Mouse (Mus musculus) heart, embryonic 12.5 days (tissue): ENCODE results near the gene Pgk1. TPM values are rescaled to one million over a fixed set of nuclear protein-coding genes. Genes with fewer than 3 reads are reported as not detected.
A peak's percentile ranks its signal among the peaks of the same experiment; 100 is the strongest.

Experiments
- ATAC-seq: fragments of 200-750 bp; cut with Nextera tagmentation; 2 replicates; pipeline ENCODE4 v1.8.0; 2017; ENCODE audit warnings: moderate TSS enrichment, moderate library complexity; ENCODE audit not compliant: insufficient number of reproducible peaks, low FRiP score
- H3K27ac ChIP-seq: fragments of 300-500 bp; sonication (generic); 2 replicates; pipeline ENCODE4 v1.5.1; 2016; ENCODE audit warnings: mild to moderate bottlenecking, moderate library complexity; ENCODE audit not compliant: poor library complexity, severe bottlenecking
- H3K27me3 ChIP-seq: fragments of 300-500 bp; sonication (generic); replicated peaks from 2 replicates; pipeline ENCODE4 v1.6.1; 2016; ENCODE audit warnings: mild to moderate bottlenecking, moderate library complexity
- H3K36me3 ChIP-seq: fragments of 300-500 bp; sonication (generic); 2 replicates; pipeline ENCODE4 v1.6.1; 2016; ENCODE audit warnings: mild to moderate bottlenecking, moderate library complexity
- H3K4me1 ChIP-seq: fragments of 300-500 bp; sonication (generic); replicated peaks from 2 replicates; pipeline ENCODE4 v1.6.1; 2016; ENCODE audit warnings: mild to moderate bottlenecking
- H3K4me2 ChIP-seq: fragments of 300-500 bp; sonication (generic); 2 replicates; pipeline ENCODE4 v1.6.1; 2016; ENCODE audit warnings: mild to moderate bottlenecking, moderate library complexity
- H3K4me3 ChIP-seq: fragments of 300-500 bp; sonication (generic); 2 replicates; pipeline ENCODE4 v1.5.1; 2016; ENCODE audit warnings: mild to moderate bottlenecking
- H3K9ac ChIP-seq: fragments of 300-500 bp; sonication (generic); 2 replicates; pipeline ENCODE4 v1.6.1; 2016; ENCODE audit warnings: mild to moderate bottlenecking, moderate library complexity
- H3K9me3 ChIP-seq: fragments of 300-500 bp; sonication (generic); replicated peaks from 2 replicates; pipeline ENCODE4 v1.6.1; 2016; ENCODE audit warnings: mild to moderate bottlenecking, moderate library complexity
- WGBS: fragments of 180-500 bp; shearing (Covaris S2); methylation state at CpG from one replicate; pipeline ENCODE4 v1.1.7; 2016; 5-methylcytosine and 5-hydroxymethylcytosine counted together
- polyA plus RNA-seq: library from polyadenylated mRNA; unstranded; fragments of >200 nt; fragmentation: Nextera tagmentation; extraction: Ambion mirVana; gene quantifications from 2 replicates; pipeline ENCODE4 v1.2.1, GENCODE M21; 2016

Gene Pgk1
- polyA plus RNA-seq, 1 experiment from 2014 or later: 680 TPM

- H3K4me3 ChIP-seq: no peak overlapping the region
- H3K9ac ChIP-seq: no peak overlapping the region
- H3K27me3 ChIP-seq: no peaks in the 10 kb centered on the region
- no peaks in the 10 kb centered on the region for H3K9me3 ChIP-seq
- 85% methylated on average over 2 of the region's 2 CpGs for WGBS
- H3K4me1 ChIP-seq: 0 out of 2 replicates have a peak, but pooled peaks cover 3% of the 10 kb centered on the region
- no peak overlapping the region for H3K4me2 ChIP-seq
- no peak for ATAC-seq
- H3K27ac ChIP-seq: no peak overlapping the region
- no peaks in the 10 kb centered on the region for H3K36me3 ChIP-seq
These were observed 22.2 kb downstream of the Pgk1 start for GRCm38 (mm10) chrX:106209100-106209499.

GRCm38 (mm10) chrX:106219171-106220032, 32.5 kb downstream of the Pgk1 start:
- ATAC-seq: peak; percentile 94

GRCm38 (mm10) chrX:106221058-106221457, 34.2 kb downstream of the Pgk1 start, which contains the start of gene Taf9b:
TSS of gene Taf9b (minus strand) at chrX:106221158.
- Histone ChIP-seq H3K4me2 (peak within 1 kb of the TSS; percentile 64), H3K27me3 (no peaks in the 10 kb centered on the region), H3K36me3 (no peaks in the 10 kb centered on the region), H3K4me1 (no peaks in the 10 kb centered on the region), H3K9ac (peak within 1 kb of the TSS; percentile 70; the same call in 1 of the 2 replicates), H3K4me3 (peak within 1 kb of the TSS; percentile 71), H3K27ac (no peak within 1 kb of the TSS), H3K9me3 (0 out of 2 replicates have a peak, but pooled peaks cover 3% of the 10 kb centered on the region)
- no peak for ATAC-seq
- WGBS: 82% methylated on average over 25 of the region's 25 CpGs

More at GRCm38 (mm10) chrX:106219171-106220032, 32.5 kb downstream of the Pgk1 start:
- Histone ChIP-seq H3K27me3 (no peaks in the 10 kb centered on the region), H3K4me1 (no peaks in the 10 kb centered on the region), H3K4me2 (peak overlapping the region; percentile 64), H3K9ac (peak overlapping the region; percentile 70), H3K27ac (peak overlapping the region; percentile 45), H3K4me3 (peak overlapping the region; percentile 71), H3K9me3 (0 out of 2 replicates have a peak, but pooled peaks cover 3% of the 10 kb centered on the region), H3K36me3 (no peaks in the 10 kb centered on the region)
- WGBS: 15% methylated on average over 59 of the region's 60 CpGs

Other genes with a start within 250 kb of the Pgk1 start
- 52.3 and 54.1 TPM in 2 replicates for gene Magt1, start 175.2 kb upstream of the Pgk1 start, polyA plus RNA-seq
- 775 and 814 TPM in 2 replicates for gene Cox7b, start 171.4 kb upstream of the Pgk1 start, polyA plus RNA-seq
- 20.0 and 20.3 TPM in 2 replicates for gene Atp7a, start 159.8 kb upstream of the Pgk1 start, polyA plus RNA-seq
- gene Tlr13, start 43.9 kb upstream of the Pgk1 start, polyA plus RNA-seq: 0.33 and 0.49 TPM in 2 replicates
- 21.2 and 21.6 TPM in 2 replicates for gene Taf9b, start 34.1 kb downstream of the Pgk1 start, polyA plus RNA-seq
- not detected in 2 replicates for gene Fnd3c2, start 68.3 kb downstream of the Pgk1 start, polyA plus RNA-seq